Mouse (Mus musculus): ENCODE results near the gene Mospd3. TPM values are rescaled to one million over a fixed set of nuclear protein-coding genes. Genes with fewer than 3 reads are reported as not detected.
A peak's percentile ranks its signal among the peaks of the same experiment; 100 is the strongest.

The Mospd3 gene
- polyA plus RNA-seq, 1 experiment from 2014 or later = 30.4 TPM

- H3K9ac ChIP-seq (ENCODE audit: low read length) = no peak within 1 kb of the TSS
- 82% methylated on average over 19 of the region's 19 CpGs for WGBS
- no peaks in the 10 kb centered on the region for H3K9me3 ChIP-seq (ENCODE audit: control insufficient read depth, low read length)
- peaks cover 20% of the 10 kb centered on the region for H3K27me3 ChIP-seq (ENCODE audit: control insufficient read depth, insufficient read depth, low read depth, low read length)
- peaks cover 45% of the 10 kb centered on the region for H3K36me3 ChIP-seq (ENCODE audit: control insufficient read depth, insufficient read depth, low read length)
- H3K4me2 ChIP-seq (ENCODE audit: low read depth, low read length) = no peak within 1 kb of the TSS
- no peak within 1 kb of the TSS for H3K4me3 ChIP-seq (ENCODE audit: low read length)
- peaks cover 8% of the 10 kb centered on the region for H3K4me1 ChIP-seq (replicated peaks; ENCODE audit: control insufficient read depth, insufficient read depth, low read length)
- ATAC-seq (ENCODE audit: low read depth) = no peak
- no peak within 1 kb of the TSS for H3K27ac ChIP-seq (ENCODE audit: low read length)
These were observed 40.2 kb upstream of the Mospd3 start, which contains the start of gene Sap25 for GRCm38 (mm10) chr5:137641054-137641453. Gene Sap25, plus strand, starts transcription at chr5:137641334.

- no peak overlapping the region for H3K9ac ChIP-seq (ENCODE audit: low read length)
- H3K27me3 ChIP-seq (ENCODE audit: control insufficient read depth, insufficient read depth, low read depth, low read length) = peaks cover 6% of the 10 kb centered on the region; the same call in 1 of the 2 replicates
- H3K36me3 ChIP-seq (ENCODE audit: control insufficient read depth, insufficient read depth, low read length) = peaks cover 50% of the 10 kb centered on the region
- no peak overlapping the region for H3K4me2 ChIP-seq (ENCODE audit: low read depth, low read length)
- WGBS = 66% methylated on average over 7 of the region's 7 CpGs
- H3K9me3 ChIP-seq (ENCODE audit: control insufficient read depth, low read length) = no peaks in the 10 kb centered on the region
- H3K4me1 ChIP-seq (replicated peaks; ENCODE audit: control insufficient read depth, insufficient read depth, low read length) = no peaks in the 10 kb centered on the region
- H3K27ac ChIP-seq (ENCODE audit: low read length) = no peak overlapping the region; the same call in 1 of the 2 replicates
- peak; percentile 35; the same call in 1 of the 2 replicates for ATAC-seq (ENCODE audit: low read depth)
- no peak overlapping the region for H3K4me3 ChIP-seq (ENCODE audit: low read length)
These were observed 38.6 kb upstream of the Mospd3 start for GRCm38 (mm10) chr5:137639472-137639871.

GRCm38 (mm10) chr5:137633397-137634084, 32.7 kb upstream of the Mospd3 start:
- no peaks in the 10 kb centered on the region for H3K9me3 ChIP-seq (ENCODE audit: control insufficient read depth, low read length)
- H3K4me1 ChIP-seq (replicated peaks; ENCODE audit: control insufficient read depth, insufficient read depth, low read length) = peaks cover 37% of the 10 kb centered on the region
- peak overlapping the region; percentile 8; the same call in 1 of the 2 replicates for H3K9ac ChIP-seq (ENCODE audit: low read length)
- no peak for ATAC-seq (ENCODE audit: low read depth)
- no peak overlapping the region for H3K4me2 ChIP-seq (ENCODE audit: low read depth, low read length)
- WGBS = 73% methylated on average over 12 of the region's 12 CpGs
- peaks cover 31% of the 10 kb centered on the region for H3K36me3 ChIP-seq (ENCODE audit: control insufficient read depth, insufficient read depth, low read length)
- no peaks in the 10 kb centered on the region for H3K27me3 ChIP-seq (ENCODE audit: control insufficient read depth, insufficient read depth, low read depth, low read length)
- H3K4me3 ChIP-seq (ENCODE audit: low read length) = no peak overlapping the region
- peak overlapping the region; percentile 62 for H3K27ac ChIP-seq (ENCODE audit: low read length)

- WGBS = 45% methylated on average over 4 of the region's 4 CpGs
- Histone ChIP-seq H3K9me3 (ENCODE audit: control insufficient read depth, low read length) (no peaks in the 10 kb centered on the region), H3K9ac (ENCODE audit: low read length) (peak overlapping the region; percentile 87), H3K27ac (ENCODE audit: low read length) (peak overlapping the region; percentile 99), H3K4me2 (ENCODE audit: low read depth, low read length) (peak overlapping the region; percentile 57), H3K36me3 (ENCODE audit: control insufficient read depth, insufficient read depth, low read length) (peaks cover 12% of the 10 kb centered on the region), H3K27me3 (ENCODE audit: control insufficient read depth, insufficient read depth, low read depth, low read length) (no peaks in the 10 kb centered on the region), H3K4me3 (ENCODE audit: low read length) (peak overlapping the region; percentile 91), H3K4me1 (replicated peaks; ENCODE audit: control insufficient read depth, insufficient read depth, low read length) (peaks cover 40% of the 10 kb centered on the region)
- no peak for ATAC-seq (ENCODE audit: low read depth)
These were observed 30.7 kb upstream of the Mospd3 start for GRCm38 (mm10) chr5:137631591-137631990.

- peak overlapping the region; percentile 91 for H3K4me3 ChIP-seq (ENCODE audit: low read length)
- H3K9ac ChIP-seq (ENCODE audit: low read length) = peak overlapping the region; percentile 87
- H3K9me3 ChIP-seq (ENCODE audit: control insufficient read depth, low read length) = no peaks in the 10 kb centered on the region
- H3K36me3 ChIP-seq (ENCODE audit: control insufficient read depth, insufficient read depth, low read length) = peaks cover 12% of the 10 kb centered on the region
- H3K4me2 ChIP-seq (ENCODE audit: low read depth, low read length) = peak overlapping the region; percentile 57
- peaks cover 40% of the 10 kb centered on the region for H3K4me1 ChIP-seq (replicated peaks; ENCODE audit: control insufficient read depth, insufficient read depth, low read length)
- H3K27ac ChIP-seq (ENCODE audit: low read length) = peak overlapping the region; percentile 99
- no peak for ATAC-seq (ENCODE audit: low read depth)
- 61% methylated on average over 9 of the region's 9 CpGs for WGBS
- H3K27me3 ChIP-seq (ENCODE audit: control insufficient read depth, insufficient read depth, low read depth, low read length) = no peaks in the 10 kb centered on the region
These were observed 30.3 kb upstream of the Mospd3 start for GRCm38 (mm10) chr5:137631171-137631570.

GRCm38 (mm10) chr5:137630602-137631001, 29.7 kb upstream of the Mospd3 start:
- peak overlapping the region; percentile 91 for H3K4me3 ChIP-seq (ENCODE audit: low read length)
- peak overlapping the region; percentile 57 for H3K4me2 ChIP-seq (ENCODE audit: low read depth, low read length)
- H3K27ac ChIP-seq (ENCODE audit: low read length) = peak overlapping the region; percentile 99
- H3K27me3 ChIP-seq (ENCODE audit: control insufficient read depth, insufficient read depth, low read depth, low read length) = no peaks in the 10 kb centered on the region
- peaks cover 40% of the 10 kb centered on the region for H3K4me1 ChIP-seq (replicated peaks; ENCODE audit: control insufficient read depth, insufficient read depth, low read length)
- peaks cover 9% of the 10 kb centered on the region for H3K36me3 ChIP-seq (ENCODE audit: control insufficient read depth, insufficient read depth, low read length)
- WGBS = 7% methylated on average over 3 of the region's 3 CpGs
- no peaks in the 10 kb centered on the region for H3K9me3 ChIP-seq (ENCODE audit: control insufficient read depth, low read length)
- peak overlapping the region; percentile 87 for H3K9ac ChIP-seq (ENCODE audit: low read length)
- ATAC-seq (ENCODE audit: low read depth) = no peak

- ATAC-seq (ENCODE audit: low read depth) = peak; percentile 5; the same call in 1 of the 2 replicates
- peak overlapping the region; percentile 99 for H3K27ac ChIP-seq (ENCODE audit: low read length)
- 8% methylated on average over 6 of the region's 6 CpGs for WGBS
- peak overlapping the region; percentile 87 for H3K9ac ChIP-seq (ENCODE audit: low read length)
- H3K27me3 ChIP-seq (ENCODE audit: control insufficient read depth, insufficient read depth, low read depth, low read length) = no peaks in the 10 kb centered on the region
- H3K9me3 ChIP-seq (ENCODE audit: control insufficient read depth, low read length) = no peaks in the 10 kb centered on the region
- H3K4me2 ChIP-seq (ENCODE audit: low read depth, low read length) = peak overlapping the region; percentile 57
- H3K4me3 ChIP-seq (ENCODE audit: low read length) = peak overlapping the region; percentile 91
- H3K4me1 ChIP-seq (replicated peaks; ENCODE audit: control insufficient read depth, insufficient read depth, low read length) = peaks cover 40% of the 10 kb centered on the region
- H3K36me3 ChIP-seq (ENCODE audit: control insufficient read depth, insufficient read depth, low read length) = peaks cover 7% of the 10 kb centered on the region
These were observed 29.2 kb upstream of the Mospd3 start for GRCm38 (mm10) chr5:137629906-137630545.

- peak; percentile 31 for ATAC-seq (ENCODE audit: low read depth)
- under 1% methylated on average over 23 of the region's 23 CpGs for WGBS
- Histone ChIP-seq H3K4me3 (ENCODE audit: low read length) (peak overlapping the region; percentile 91), H3K27ac (ENCODE audit: low read length) (peak overlapping the region; percentile 99), H3K9ac (ENCODE audit: low read length) (peak overlapping the region; percentile 87), H3K36me3 (ENCODE audit: control insufficient read depth, insufficient read depth, low read length) (peaks cover 7% of the 10 kb centered on the region), H3K27me3 (ENCODE audit: control insufficient read depth, insufficient read depth, low read depth, low read length) (no peaks in the 10 kb centered on the region), H3K9me3 (ENCODE audit: control insufficient read depth, low read length) (no peaks in the 10 kb centered on the region), H3K4me1 (replicated peaks; ENCODE audit: control insufficient read depth, insufficient read depth, low read length) (peaks cover 40% of the 10 kb centered on the region), H3K4me2 (ENCODE audit: low read depth, low read length) (peak overlapping the region; percentile 57)
These were observed 28.5 kb upstream of the Mospd3 start for GRCm38 (mm10) chr5:137629306-137629721.

Measured in lung, embryonic 16.5 days (tissue).